Mouse (Mus musculus): ENCODE measurements around the gene Ctdspl. TPM values are rescaled to one million over a fixed set of nuclear protein-coding genes. Genes with fewer than 3 reads are reported as not detected.

The Ctdspl gene
- polyA plus RNA-seq, 1 experiment from 2014 or later = 21.9 TPM

GRCm38 (mm10) chr9:118924554-118925085 lies 1.6 kb upstream of the Ctdspl start:
- Histone ChIP-seq H3K9me3 (replicated peaks; ENCODE audit: low read length) (no peaks in the 10 kb centered on the region), H3K4me3 (replicated peaks; ENCODE audit: low read depth, low read length) (peak overlapping the region; percentile 88), H3K4me1 (replicated peaks; ENCODE audit: insufficient read depth, low read length) (peaks cover 26% of the 10 kb centered on the region), H3K9ac (ENCODE audit: low read depth, low read length) (peak overlapping the region; percentile 44; the same call in 1 of the 2 replicates), H3K27ac (no peak overlapping the region), H3K36me3 (ENCODE audit: insufficient read depth, low read length) (no peaks in the 10 kb centered on the region), H3K27me3 (ENCODE audit: insufficient read depth, low read length) (no peaks in the 10 kb centered on the region), H3K4me2 (ENCODE audit: low read length) (peak overlapping the region; percentile 92)
- 0 out of 2 replicates have a peak, but pooled peaks have one; percentile 0 for ATAC-seq (replicated peaks; ENCODE audit: low FRiP score, low read depth)
- TF ChIP-seq CTCF (IDR thresholded peaks at IDR 0.05; ENCODE audit: low read depth) = no peak
- DNase-seq (ENCODE audit: low spot score) = no peak
- WGBS = 15% methylated on average over 16 of the region's 16 CpGs

GRCm38 (mm10) chr9:118925286-118926110 lies 755 bp upstream of the Ctdspl start:
- TF ChIP-seq CTCF (IDR thresholded peaks at IDR 0.05; ENCODE audit: low read depth) = no peak
- ATAC-seq (replicated peaks; ENCODE audit: low FRiP score, low read depth) = peak; percentile 85

GRCm38 (mm10) chr9:118926688-118927321 lies 552 bp downstream of the Ctdspl start:
- Histone ChIP-seq H3K36me3 (ENCODE audit: insufficient read depth, low read length) (no peaks in the 10 kb centered on the region), H3K4me3 (replicated peaks; ENCODE audit: low read depth, low read length) (peak overlapping the region; percentile 88), H3K4me2 (ENCODE audit: low read length) (peak overlapping the region; percentile 92), H3K9ac (ENCODE audit: low read depth, low read length) (peak overlapping the region; percentile 90), H3K27me3 (ENCODE audit: insufficient read depth, low read length) (no peaks in the 10 kb centered on the region), H3K27ac (peak overlapping the region; percentile 91), H3K4me1 (replicated peaks; ENCODE audit: insufficient read depth, low read length) (peaks cover 32% of the 10 kb centered on the region), H3K9me3 (replicated peaks; ENCODE audit: low read length) (no peaks in the 10 kb centered on the region)
- WGBS = under 1% methylated on average over 63 of the region's 68 CpGs
- TF ChIP-seq CTCF (IDR thresholded peaks at IDR 0.05; ENCODE audit: low read depth) = no peak
- DNase-seq (ENCODE audit: low spot score) (no peak), ATAC-seq (replicated peaks; ENCODE audit: low FRiP score, low read depth) (peak; percentile 11)

More at GRCm38 (mm10) chr9:118925286-118926110, 755 bp upstream of the Ctdspl start:
- no peaks in the 10 kb centered on the region for H3K9me3 ChIP-seq (replicated peaks; ENCODE audit: low read length)
- under 1% methylated on average over 53 of the region's 53 CpGs for WGBS
- H3K4me3 ChIP-seq (replicated peaks; ENCODE audit: low read depth, low read length) = peak overlapping the region; percentile 88
- peak; percentile 98 for DNase-seq (ENCODE audit: low spot score)
- peak overlapping the region; percentile 90 for H3K9ac ChIP-seq (ENCODE audit: low read depth, low read length)
- H3K27me3 ChIP-seq (ENCODE audit: insufficient read depth, low read length) = no peaks in the 10 kb centered on the region
- H3K27ac ChIP-seq = peak overlapping the region; percentile 91
- peaks cover 27% of the 10 kb centered on the region for H3K4me1 ChIP-seq (replicated peaks; ENCODE audit: insufficient read depth, low read length)
- H3K4me2 ChIP-seq (ENCODE audit: low read length) = peak overlapping the region; percentile 92
- H3K36me3 ChIP-seq (ENCODE audit: insufficient read depth, low read length) = no peaks in the 10 kb centered on the region

GRCm38 (mm10) chr9:118927501-118927900 lies 1.2 kb downstream of the Ctdspl start:
- ATAC-seq (replicated peaks; ENCODE audit: low FRiP score, low read depth) (no peak), DNase-seq (ENCODE audit: low spot score) (no peak)
- Histone ChIP-seq H3K36me3 (ENCODE audit: insufficient read depth, low read length) (no peaks in the 10 kb centered on the region), H3K4me2 (ENCODE audit: low read length) (peak overlapping the region; percentile 92), H3K9ac (ENCODE audit: low read depth, low read length) (peak overlapping the region; percentile 90), H3K4me1 (replicated peaks; ENCODE audit: insufficient read depth, low read length) (peaks cover 32% of the 10 kb centered on the region), H3K27ac (peak overlapping the region; percentile 91), H3K27me3 (ENCODE audit: insufficient read depth, low read length) (no peaks in the 10 kb centered on the region), H3K9me3 (replicated peaks; ENCODE audit: low read length) (no peaks in the 10 kb centered on the region), H3K4me3 (replicated peaks; ENCODE audit: low read depth, low read length) (peak overlapping the region; percentile 88)
- WGBS = 20% methylated on average over 8 of the region's 8 CpGs
- TF ChIP-seq CTCF (IDR thresholded peaks at IDR 0.05; ENCODE audit: low read depth) = no peak

GRCm38 (mm10) chr9:118928007-118928406 lies 1.8 kb downstream of the Ctdspl start:
- TF ChIP-seq CTCF (IDR thresholded peaks at IDR 0.05; ENCODE audit: low read depth) = no peak
- Histone ChIP-seq H3K9me3 (replicated peaks; ENCODE audit: low read length) (no peaks in the 10 kb centered on the region), H3K4me3 (replicated peaks; ENCODE audit: low read depth, low read length) (peak overlapping the region; percentile 88), H3K27me3 (ENCODE audit: insufficient read depth, low read length) (no peaks in the 10 kb centered on the region), H3K4me1 (replicated peaks; ENCODE audit: insufficient read depth, low read length) (peaks cover 32% of the 10 kb centered on the region), H3K4me2 (ENCODE audit: low read length) (peak overlapping the region; percentile 92), H3K27ac (peak overlapping the region; percentile 91), H3K9ac (ENCODE audit: low read depth, low read length) (peak overlapping the region; percentile 90), H3K36me3 (ENCODE audit: insufficient read depth, low read length) (no peaks in the 10 kb centered on the region)
- DNase-seq (ENCODE audit: low spot score) = no peak
- 41% methylated on average over 2 of the region's 2 CpGs for WGBS
- ATAC-seq (replicated peaks; ENCODE audit: low FRiP score, low read depth) = no peak

GRCm38 (mm10) chr9:118928656-118929055 lies 2.4 kb downstream of the Ctdspl start:
- H3K9me3 ChIP-seq (replicated peaks; ENCODE audit: low read length) = no peaks in the 10 kb centered on the region
- H3K36me3 ChIP-seq (ENCODE audit: insufficient read depth, low read length) = no peaks in the 10 kb centered on the region
- no peak overlapping the region for H3K4me3 ChIP-seq (replicated peaks; ENCODE audit: low read depth, low read length)
- peak overlapping the region; percentile 91 for H3K27ac ChIP-seq
- ATAC-seq (replicated peaks; ENCODE audit: low FRiP score, low read depth) = no peak
- no peak for DNase-seq (ENCODE audit: low spot score)
- WGBS = 32% methylated on average over 7 of the region's 7 CpGs
- no peaks in the 10 kb centered on the region for H3K27me3 ChIP-seq (ENCODE audit: insufficient read depth, low read length)
- no peak for TF ChIP-seq CTCF (IDR thresholded peaks at IDR 0.05; ENCODE audit: low read depth)
- peak overlapping the region; percentile 40; the same call in 1 of the 2 replicates for H3K9ac ChIP-seq (ENCODE audit: low read depth, low read length)
- peak overlapping the region; percentile 92 for H3K4me2 ChIP-seq (ENCODE audit: low read length)
- peaks cover 32% of the 10 kb centered on the region for H3K4me1 ChIP-seq (replicated peaks; ENCODE audit: insufficient read depth, low read length)
